Mouse (Mus musculus): ENCODE measurements around the gene Tmem50b.

The Tmem50b gene

DNA sequence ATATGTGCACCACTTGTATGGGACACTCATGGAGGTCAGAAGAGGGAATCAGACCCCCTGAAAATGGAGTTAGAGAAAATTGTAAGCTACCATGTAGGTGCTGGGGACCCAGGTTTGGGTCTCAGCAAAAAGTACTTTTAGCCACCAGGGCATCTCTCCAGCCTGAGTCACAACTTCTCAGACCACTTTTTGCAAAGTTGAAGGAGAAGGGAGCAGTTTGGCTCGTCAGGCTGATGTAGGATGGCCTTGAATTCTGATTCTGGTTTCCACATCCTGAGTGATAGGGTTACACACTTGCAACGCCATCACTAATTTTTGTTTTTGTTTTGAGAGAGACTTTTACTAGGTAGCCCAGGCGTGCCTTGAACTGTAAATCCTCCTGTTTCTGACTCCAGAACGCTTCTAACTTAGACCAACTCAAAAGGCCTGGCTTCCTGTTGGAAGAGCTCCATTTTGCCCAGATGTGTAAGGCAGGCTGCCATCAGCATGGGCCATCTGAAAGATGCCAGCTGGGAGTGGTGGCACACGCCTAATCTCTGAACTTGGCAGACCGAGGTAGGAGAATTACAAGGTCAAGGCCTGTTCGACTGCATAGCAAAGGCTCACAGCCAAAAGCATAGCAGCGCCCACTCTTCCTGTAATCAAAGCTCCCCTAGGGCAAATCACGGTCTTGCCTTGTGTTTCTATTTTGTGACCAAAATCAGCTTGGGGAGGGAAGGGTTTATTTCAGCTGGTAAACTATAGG is 12.1 kb upstream of the Tmem50b start:
- DNase-seq (ENCODE audit: low spot score in 2 of 2) = no peak

DNA sequence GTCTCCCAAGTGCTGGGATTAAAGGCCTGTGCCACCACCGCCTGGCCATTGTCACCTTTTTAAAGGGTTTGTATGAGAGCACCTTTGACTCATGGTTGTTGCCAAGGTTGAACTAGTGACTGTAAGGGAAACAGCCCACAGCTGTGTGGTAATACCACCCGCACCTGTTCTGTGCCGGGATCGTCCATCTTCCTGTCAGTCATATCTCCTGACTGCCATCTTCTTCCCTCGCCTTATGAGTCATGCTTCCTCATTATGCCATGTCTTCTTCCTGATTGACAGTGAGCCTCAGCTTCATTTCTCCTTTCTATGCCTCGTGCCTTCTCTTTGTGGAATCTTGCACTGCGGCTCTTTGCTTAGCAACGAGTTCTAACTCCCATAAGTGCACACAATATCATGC is 9.4 kb upstream of the Tmem50b start:
- no peak for DNase-seq (ENCODE audit: low spot score in 2 of 2)

- DNase-seq (ENCODE audit: low spot score in 2 of 2) = no peak
Observed at GRCm38 (mm10) chr16:91605156-91605555, 7.6 kb upstream of the Tmem50b start.

DNA sequence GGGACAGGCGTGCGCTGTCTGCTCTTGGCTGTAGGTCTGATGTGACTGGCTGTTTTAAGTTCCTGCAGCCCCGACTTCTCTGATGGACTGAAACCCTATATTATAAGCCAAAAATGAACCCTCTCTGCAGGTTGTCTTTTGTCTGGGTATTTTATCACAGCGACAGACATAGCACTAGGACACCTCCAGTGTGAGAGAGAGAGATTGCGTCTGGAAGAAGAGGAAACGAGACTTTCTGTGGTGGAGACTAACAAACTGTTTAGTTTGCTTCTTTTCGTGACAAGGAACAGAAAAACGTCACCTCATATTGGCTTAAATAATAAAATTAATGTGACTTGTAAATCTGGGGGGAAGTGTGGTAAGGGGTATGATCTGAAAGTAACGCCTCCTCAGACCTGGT is 4.1 kb upstream of the Tmem50b start:
- no peak for DNase-seq (ENCODE audit: low spot score in 2 of 2)

GRCm38 (mm10) chr16:91601081-91601480 is 3.5 kb upstream of the Tmem50b start:
- no peak for DNase-seq (ENCODE audit: low spot score in 2 of 2)

DNA sequence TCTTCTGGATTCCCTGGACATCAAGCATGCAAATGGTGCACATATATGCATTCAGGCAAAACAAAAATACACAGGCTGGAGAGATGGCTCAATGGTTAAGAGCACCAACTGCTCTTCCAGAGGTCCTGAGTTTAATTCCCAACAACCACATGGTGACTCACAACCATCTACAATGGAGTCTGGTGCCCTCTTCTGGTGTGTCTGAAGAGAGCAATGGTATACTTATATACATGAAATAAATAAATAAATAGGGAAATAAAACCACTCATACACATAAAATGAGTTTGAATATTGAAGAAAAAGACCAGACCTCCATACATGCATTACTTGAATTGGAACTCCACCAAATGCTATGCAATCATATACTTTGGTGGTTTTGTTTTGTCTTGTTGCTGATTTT is 1.6 kb upstream of the Tmem50b start:
- no peak for DNase-seq (ENCODE audit: low spot score in 2 of 2)

GRCm38 (mm10) chr16:91596779-91597671 is 575 bp downstream of the Tmem50b start:
- DNase-seq (ENCODE audit: low spot score in 2 of 2) = peak in 1 of 2 experiments; percentile 10

GRCm38 (mm10) chr16:91596397-91596778 is 1.2 kb downstream of the Tmem50b start:
- no peak for DNase-seq (ENCODE audit: low spot score in 2 of 2)

- DNase-seq (ENCODE audit: low spot score in 2 of 2) = no peak
Observed at GRCm38 (mm10) chr16:91595076-91595475, 2.5 kb downstream of the Tmem50b start.

DNA sequence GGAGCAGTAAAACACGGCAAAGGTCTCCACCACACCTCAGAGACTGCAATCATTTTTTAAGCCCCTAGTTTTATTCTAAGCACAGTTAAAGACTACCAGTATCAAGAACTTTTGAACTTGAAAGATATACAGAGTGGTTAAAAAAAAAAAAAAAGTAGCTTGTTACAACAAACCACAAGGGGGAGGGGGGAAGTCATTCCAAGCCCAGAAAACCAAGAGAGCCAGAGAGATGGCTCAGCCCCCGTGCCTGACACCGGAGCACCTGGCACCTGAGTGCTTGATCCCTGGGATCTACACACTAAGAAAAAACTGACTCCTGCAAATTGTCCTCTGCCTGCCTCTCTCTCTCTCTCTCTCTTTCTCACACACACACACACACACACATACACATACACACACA is 4.3 kb downstream of the Tmem50b start:
- no peak for DNase-seq (ENCODE audit: low spot score in 2 of 2)

GRCm38 (mm10) chr16:91592162-91592561 is 5.4 kb downstream of the Tmem50b start:
- DNase-seq (ENCODE audit: low spot score in 2 of 2) = no peak

- DNase-seq (ENCODE audit: low spot score in 2 of 2) = no peak
Observed at GRCm38 (mm10) chr16:91588703-91589102, 8.9 kb downstream of the Tmem50b start.

DNA sequence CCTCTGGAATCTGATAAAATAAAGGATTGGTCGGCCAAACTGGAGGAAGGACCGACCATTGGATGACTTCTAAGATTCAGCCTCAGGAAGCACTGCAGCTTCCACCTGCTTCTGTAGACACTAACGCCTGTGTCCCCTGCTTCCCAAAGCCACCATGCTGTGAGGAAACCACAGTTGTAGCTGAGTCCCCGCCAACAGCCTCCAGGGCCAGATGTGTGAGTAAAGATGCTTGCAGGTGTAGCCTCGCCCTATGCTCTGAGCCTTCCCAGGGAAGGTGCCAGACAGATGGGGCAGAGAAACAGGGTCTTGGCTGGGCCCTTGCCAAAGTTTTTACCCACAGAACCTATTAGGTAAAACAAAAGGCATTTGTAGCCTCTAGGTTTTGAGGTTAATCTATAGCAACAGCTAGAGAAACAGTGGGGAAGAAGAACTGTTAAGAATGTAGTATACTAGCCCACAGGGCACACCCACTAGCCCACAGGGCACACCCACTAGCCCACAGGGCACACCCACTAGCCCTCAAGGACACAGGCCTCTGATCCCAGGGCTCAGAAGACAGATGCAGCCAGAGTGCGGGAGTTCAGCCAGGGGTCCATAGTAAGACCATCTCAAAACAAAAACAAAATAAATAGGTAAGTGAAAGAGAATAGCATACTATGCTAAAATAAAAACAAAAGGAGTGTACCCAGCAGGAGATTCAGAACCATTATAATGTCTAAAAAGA is 9.7 kb downstream of the Tmem50b start:
- DNase-seq (ENCODE audit: low spot score in 2 of 2) = no peak

- no peak for DNase-seq (ENCODE audit: low spot score in 2 of 2)
Observed at GRCm38 (mm10) chr16:91586244-91586643, 11.4 kb downstream of the Tmem50b start.

DNA sequence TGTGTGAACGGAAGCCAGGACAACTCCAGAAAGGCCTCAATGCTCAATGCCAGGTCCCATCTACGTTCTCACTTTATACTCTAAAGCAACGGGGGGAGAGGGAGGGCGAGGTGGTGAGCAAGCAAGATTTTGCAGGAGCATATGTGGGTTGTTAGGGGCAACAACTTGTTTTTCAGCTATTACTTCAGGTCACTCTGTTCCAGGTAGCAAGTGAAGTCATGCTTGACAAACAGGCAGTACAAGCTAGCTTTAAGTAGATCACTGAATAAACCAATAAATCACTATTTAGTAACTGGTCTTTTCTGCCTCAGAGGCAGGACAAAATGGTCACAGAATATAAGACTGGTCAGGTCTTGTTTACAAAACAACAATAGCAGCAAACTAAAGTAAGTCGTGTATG is 12.0 kb downstream of the Tmem50b start:
- no peak for DNase-seq (ENCODE audit: low spot score in 2 of 2)

GRCm38 (mm10) chr16:91582307-91582706 is 15.3 kb downstream of the Tmem50b start:
- DNase-seq (ENCODE audit: low spot score in 2 of 2) = no peak

GRCm38 (mm10) chr16:91578980-91579720 is 18.4 kb downstream of the Tmem50b start:
- DNase-seq (ENCODE audit: low spot score in 2 of 2) = no peak

GRCm38 (mm10) chr16:91575151-91575550 is 22.4 kb downstream of the Tmem50b start:
- no peak for DNase-seq (ENCODE audit: low spot score in 2 of 2)

DNA sequence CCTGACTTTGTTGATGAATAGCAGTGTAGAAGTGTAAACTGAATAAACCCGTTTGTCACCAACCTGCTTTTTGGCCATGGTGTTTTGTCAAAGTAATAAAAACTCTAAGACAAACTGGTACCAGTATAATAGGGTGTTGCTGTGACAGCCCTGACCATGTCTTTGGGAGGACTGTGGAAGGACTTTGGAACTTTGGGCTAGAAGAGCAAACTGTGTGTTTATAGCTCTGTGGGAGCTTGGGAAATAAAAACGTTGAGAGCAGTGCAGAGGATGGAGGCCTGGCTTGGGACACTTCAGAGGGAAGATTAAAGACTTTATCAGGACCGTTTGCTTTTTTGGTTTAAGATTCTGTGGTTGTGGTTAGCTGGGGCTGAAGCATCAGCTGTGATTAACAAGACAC is 26.5 kb downstream of the Tmem50b start:
- DNase-seq (ENCODE audit: low spot score in 2 of 2) = no peak

DNA sequence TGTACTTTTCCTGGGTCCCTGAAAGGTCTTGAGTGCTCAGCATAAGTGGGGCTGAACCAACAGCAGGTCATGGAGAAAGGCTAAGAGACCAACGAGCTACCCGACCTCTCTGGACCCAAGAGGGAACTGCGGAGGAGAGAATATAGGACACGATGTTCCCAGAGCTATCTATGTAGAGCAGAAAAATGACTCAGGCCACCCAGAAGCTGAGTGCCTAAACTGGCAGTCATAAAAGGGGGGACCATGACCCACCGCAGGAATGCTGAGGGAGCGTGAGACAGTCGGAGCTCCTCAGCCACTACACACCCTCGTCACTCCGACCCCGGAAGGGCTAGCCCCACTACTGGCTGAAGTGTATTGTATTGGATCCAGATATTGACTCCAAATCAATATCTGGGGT is 28.6 kb downstream of the Tmem50b start:
- DNase-seq (ENCODE audit: low spot score in 2 of 2) = no peak

- no peak for DNase-seq (ENCODE audit: low spot score in 2 of 2)
Observed at GRCm38 (mm10) chr16:91566002-91566401, 31.6 kb downstream of the Tmem50b start.

Data from frontal cortex, postnatal 25 days (tissue).